Mouse (Mus musculus) spleen, adult 10 weeks (tissue): ENCODE measurements around the gene Ccnk. TPM values are rescaled to one million over a fixed set of nuclear protein-coding genes. Genes with fewer than 3 reads are reported as not detected.

Experiments
- polyA plus RNA-seq: library from polyadenylated mRNA; stranded (reverse); fragments of 350-450 nt; fragmentation: Illumina TruSeq; extraction: RNeasy Lipid Tissue Mini Kit (QIAGEN cat#74804); gene quantifications from one replicate; pipeline ENCODE4 v1.2.3, GENCODE M21; 2015; ENCODE audit warnings: low replicate concordance; ENCODE audit not compliant: insufficient read depth

Gene Ccnk
- polyA plus RNA-seq, result 41.6 TPM

GRCm38 (mm10) chr12:108179321-108180266 is at the start of gene Ccnk:
Ccnk (plus strand) TSS chr12:108179579.

GRCm38 (mm10) chr12:108179246-108179320 is 296 bp upstream of the Ccnk start, which contains the start of gene Setd3:
Setd3 (minus strand) TSS chr12:108179314.

Other genes with a start within 250 kb of the Ccnk start
- 9.8 TPM for gene Bcl11b, start 176.0 kb upstream of the Ccnk start, polyA plus RNA-seq
- gene Setd3, start 265 bp upstream of the Ccnk start, polyA plus RNA-seq, result 99.3 TPM
- 0.91 TPM for gene Ccdc85c, start 95.8 kb downstream of the Ccnk start, polyA plus RNA-seq
- gene Hhipl1, start 126.7 kb downstream of the Ccnk start, polyA plus RNA-seq, result 0.81 TPM
- 1.7 TPM for gene Cyp46a1, start 154.8 kb downstream of the Ccnk start, polyA plus RNA-seq
- gene Eml1, start 191.4 kb downstream of the Ccnk start, polyA plus RNA-seq, result 15.2 TPM